Mouse (Mus musculus): ENCODE data around the gene Fastkd5.
"Not testable (repeated sequence)": the region's sequence is repeated elsewhere in the genome, so short reads cannot be mapped to it uniquely, and the experiment has no call there.

Fastkd5 gene

DNA sequence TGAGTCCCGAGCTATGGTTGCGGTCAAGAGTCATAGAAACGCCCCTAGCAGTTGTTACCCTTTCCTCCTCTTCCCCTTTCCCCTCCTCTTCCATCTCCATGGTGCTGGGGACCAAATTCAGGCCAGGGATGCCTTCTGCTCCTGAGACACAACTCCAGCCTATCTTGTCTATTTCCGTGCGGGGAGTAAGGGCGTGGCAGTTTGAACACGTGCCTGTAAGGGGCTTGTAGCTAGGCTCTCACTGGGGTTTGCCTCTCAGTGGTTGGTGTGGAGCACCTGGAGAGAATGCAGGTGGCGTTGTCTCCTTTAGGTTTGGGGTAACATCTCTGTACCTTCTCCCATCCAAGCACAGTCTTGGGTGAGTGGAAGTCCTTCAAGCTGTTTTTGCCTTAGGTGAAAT is 50.0 kb downstream of the Fastkd5 start:
- no peak for ATAC-seq (ENCODE audit: insufficient number of reproducible peaks, low FRiP score, low TSS enrichment)

GRCm38 (mm10) chr2:130578148-130578547 is 51.7 kb downstream of the Fastkd5 start:
- ATAC-seq (ENCODE audit: insufficient number of reproducible peaks, low FRiP score, low TSS enrichment), result no peak

DNA sequence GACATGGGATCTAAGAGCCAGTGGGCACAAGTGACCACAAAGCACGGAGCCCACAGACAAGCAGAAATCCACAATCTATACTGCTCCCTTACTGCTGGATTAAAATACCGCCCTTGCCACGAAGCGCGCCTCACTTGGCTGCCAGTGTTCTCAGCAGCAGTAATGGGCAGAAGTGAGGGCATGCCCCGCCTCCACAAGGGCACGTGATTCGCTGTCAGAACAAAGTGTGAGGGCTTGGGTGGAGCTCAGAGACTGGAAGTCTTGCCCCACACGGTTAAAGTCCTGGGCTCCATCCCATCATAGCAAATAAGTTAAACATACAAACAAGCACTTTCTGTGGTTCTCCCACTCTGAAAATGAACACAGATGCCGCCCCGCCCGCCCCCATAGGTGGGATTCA is 52.2 kb downstream of the Fastkd5 start:
- ATAC-seq (ENCODE audit: insufficient number of reproducible peaks, low FRiP score, low TSS enrichment), result no peak

DNA sequence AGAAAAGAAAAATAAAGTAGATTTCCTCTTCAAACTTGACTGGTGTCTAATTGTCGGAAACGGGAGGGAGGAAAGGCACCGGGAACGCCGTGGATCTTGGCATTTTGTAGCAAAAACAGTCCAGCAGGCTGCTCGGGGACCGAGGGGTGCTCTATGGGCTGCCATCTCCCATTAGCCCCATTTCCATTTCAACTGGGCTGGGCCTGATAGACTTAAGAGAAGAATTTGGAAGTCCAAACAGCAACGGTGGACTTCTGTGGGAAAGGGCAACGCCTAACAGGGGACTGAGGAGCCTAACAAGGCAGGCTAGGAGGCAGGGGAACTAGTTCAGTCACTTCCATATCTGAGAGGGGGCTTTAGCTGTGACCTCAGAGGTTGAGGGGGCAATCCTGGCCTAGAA is 52.8 kb downstream of the Fastkd5 start:
- no peak for ATAC-seq (ENCODE audit: insufficient number of reproducible peaks, low FRiP score, low TSS enrichment)

GRCm38 (mm10) chr2:130576564-130576963 is 53.3 kb downstream of the Fastkd5 start:
- ATAC-seq (ENCODE audit: insufficient number of reproducible peaks, low FRiP score, low TSS enrichment), result not testable (repeated sequence)

- no peak for ATAC-seq (ENCODE audit: insufficient number of reproducible peaks, low FRiP score, low TSS enrichment)
Observed at GRCm38 (mm10) chr2:130575873-130576272, 54.0 kb downstream of the Fastkd5 start, which contains the start of gene Oxt. Gene Oxt (plus strand): TSS chr2:130576173.

DNA sequence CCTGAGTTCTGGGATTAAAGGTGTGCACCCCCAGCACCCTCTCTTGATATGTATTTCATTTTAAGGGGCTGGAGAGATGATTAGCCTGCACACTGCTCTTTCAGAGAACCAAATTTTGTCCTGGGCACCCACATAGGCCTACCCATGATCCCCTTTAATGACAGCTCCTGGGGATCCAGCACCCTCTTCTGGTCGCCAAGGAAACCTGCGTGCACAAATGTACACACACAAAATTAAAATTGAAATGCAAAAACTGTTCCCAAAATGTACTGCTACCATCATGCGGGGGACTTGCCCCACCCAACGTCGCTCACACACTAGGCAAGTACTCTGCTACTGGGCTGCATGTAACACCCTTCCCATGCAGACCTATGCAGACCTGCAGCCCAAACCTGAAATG is 54.9 kb downstream of the Fastkd5 start:
- no peak for ATAC-seq (ENCODE audit: insufficient number of reproducible peaks, low FRiP score, low TSS enrichment)

DNA sequence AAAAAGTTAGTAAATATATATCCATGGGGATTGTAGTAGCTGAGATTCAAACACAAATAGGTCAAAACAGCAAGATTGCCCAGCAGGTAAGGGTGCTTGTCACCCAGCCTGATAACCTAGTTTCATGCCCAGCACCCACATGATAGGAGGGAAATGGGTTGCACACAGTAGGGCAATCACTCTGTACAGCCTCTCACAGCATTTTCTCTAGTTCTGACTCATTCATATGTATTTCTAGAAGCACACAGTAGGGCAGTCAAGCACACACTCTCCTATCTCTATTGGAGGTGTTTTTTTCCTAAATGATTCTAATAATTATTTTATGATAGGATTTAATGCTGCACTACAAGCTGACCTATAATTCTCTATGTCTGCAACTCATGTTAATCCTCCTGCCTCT is 59.9 kb downstream of the Fastkd5 start:
- ATAC-seq (ENCODE audit: insufficient number of reproducible peaks, low FRiP score, low TSS enrichment), result no peak

DNA sequence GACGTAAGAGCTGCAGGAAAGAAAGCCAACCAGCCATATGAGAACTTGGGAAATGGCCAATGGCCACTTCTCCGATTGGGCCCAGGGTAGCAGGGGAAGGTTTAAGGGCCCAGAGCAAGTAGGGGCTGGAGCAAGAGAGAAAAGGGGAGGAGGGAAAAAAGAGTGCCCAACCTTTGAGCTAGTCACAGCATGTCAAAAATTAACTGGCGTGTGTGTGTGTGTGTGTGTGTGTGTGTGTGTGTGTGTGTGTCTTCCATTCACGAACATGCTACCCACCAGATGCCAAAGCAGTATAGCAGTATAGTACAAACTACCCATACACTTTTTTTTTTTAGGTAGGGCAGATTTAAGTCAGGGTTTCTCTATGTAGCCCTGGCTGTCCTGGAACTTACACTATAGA is 60.9 kb downstream of the Fastkd5 start:
- ATAC-seq (ENCODE audit: insufficient number of reproducible peaks, low FRiP score, low TSS enrichment), result no peak

DNA sequence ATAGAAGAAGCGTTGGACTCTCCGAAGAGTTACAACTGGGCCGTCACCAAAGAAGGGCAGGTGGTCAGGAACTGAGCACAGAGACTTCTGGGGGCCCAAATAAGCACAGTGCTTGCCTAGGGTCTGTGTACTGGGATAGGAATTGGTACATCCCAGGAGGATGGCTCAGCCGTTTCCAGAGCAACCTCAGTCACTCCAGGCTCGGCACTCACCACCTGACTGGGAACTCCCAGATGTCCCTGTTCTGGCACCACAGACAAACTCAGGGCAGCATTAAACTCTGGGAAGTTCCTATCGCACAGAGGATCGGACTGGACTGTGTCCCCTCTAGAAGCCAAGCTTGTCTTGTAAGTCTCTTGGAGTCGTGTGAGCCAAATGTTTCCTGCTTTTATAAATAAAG is 64.8 kb downstream of the Fastkd5 start:
- no peak for ATAC-seq (ENCODE audit: insufficient number of reproducible peaks, low FRiP score, low TSS enrichment)

- peak; percentile 17 for ATAC-seq (ENCODE audit: insufficient number of reproducible peaks, low FRiP score, low TSS enrichment)
Observed at GRCm38 (mm10) chr2:130564063-130564462, 65.8 kb downstream of the Fastkd5 start.

All from cerebellum, adult (tissue).